Mouse (Mus musculus) cerebellum, adult 2 months (tissue): ENCODE data around the gene Aacs. TPM values are rescaled to one million over a fixed set of nuclear protein-coding genes. Genes with fewer than 3 reads are reported as not detected.

Experiments
- DNase-seq, 2 experiments: peaks; one replicate each; pipeline ENCODE4 v3.0.0; 2021
- H3K27ac ChIP-seq: fragments of 200-500 bp; 2 replicates; pipeline ENCODE4 v1.5.1; 2012; ENCODE audit warnings: low read length, control low read depth, inconsistent platforms; ENCODE audit not compliant: insufficient read depth
- H3K27me3 ChIP-seq: fragments of 200-500 bp; 2 replicates; pipeline ENCODE4 v1.6.1; 2012; ENCODE audit warnings: inconsistent platforms, mild to moderate bottlenecking, low read length, moderate library complexity; ENCODE audit not compliant: control insufficient read depth, insufficient read depth
- H3K4me1 ChIP-seq: fragments of 200-500 bp; 2 replicates; pipeline ENCODE4 v1.6.1; 2011; ENCODE audit warnings: low read length; ENCODE audit not compliant: control insufficient read depth, insufficient read depth
- H3K4me3 ChIP-seq: fragments of 200-500 bp; replicated peaks from 2 replicates; pipeline ENCODE3; 2011; ENCODE audit warnings: mild to moderate bottlenecking, low read depth, low read length, control low read depth; ENCODE audit not compliant: insufficient read depth
- CTCF ChIP-seq: fragments of 200-500 bp; IDR thresholded peaks from 2 replicates; pipeline ENCODE4 v1.5.1; 2011; ENCODE audit warnings: low read depth, mild to moderate bottlenecking, control low read depth, low read length, moderate library complexity, borderline replicate concordance; ENCODE audit not compliant: insufficient read depth
- POLR2A ChIP-seq: fragments of 200-500 bp; IDR thresholded peaks from 2 replicates; pipeline ENCODE4 v1.6.1; 2011; ENCODE audit warnings: low read length, control low read depth, borderline replicate concordance; ENCODE audit not compliant: insufficient read depth
- WGBS: fragments of 180-500 bp; shearing (Covaris S2); methylation state at CpG from one replicate; pipeline ENCODE4 v1.1.7; 2018; 5-methylcytosine and 5-hydroxymethylcytosine counted together
- polyA plus RNA-seq: library from polyadenylated mRNA; depleted of rRNA; stranded (reverse); fragments of >200 nt; gene quantifications from 2 replicates; pipeline ENCODE4 v1.2.3, GENCODE M21; 2012

Gene Aacs
- polyA plus RNA-seq, 1 experiment, result 47.4 TPM

- no peak for DNase-seq
Observed at GRCm38 (mm10) chr5:125467261-125467660, 8.4 kb upstream of the Aacs start.

GRCm38 (mm10) chr5:125470713-125471112 is 4.9 kb upstream of the Aacs start:
- no peak for TF ChIP-seq CTCF
- Histone ChIP-seq H3K27ac (no peak overlapping the region), H3K27me3 (no peaks in the 10 kb centered on the region), H3K4me1 (no peaks in the 10 kb centered on the region), H3K4me3 (no peak overlapping the region)
- WGBS, result 82% methylated on average over 4 of the region's 4 CpGs
- no peak for DNase-seq

More at GRCm38 (mm10) chr5:125467261-125467660, 8.4 kb upstream of the Aacs start:
- H3K4me1 ChIP-seq, result peaks cover 3% of the 10 kb centered on the region; the same call in 1 of the 2 replicates
- no peak overlapping the region for H3K27ac ChIP-seq
- 69% methylated on average over 14 of the region's 14 CpGs for WGBS
- no peaks in the 10 kb centered on the region for H3K27me3 ChIP-seq
- TF ChIP-seq CTCF (no peak), POLR2A (no peak)
- H3K4me3 ChIP-seq, result no peak overlapping the region

DNA sequence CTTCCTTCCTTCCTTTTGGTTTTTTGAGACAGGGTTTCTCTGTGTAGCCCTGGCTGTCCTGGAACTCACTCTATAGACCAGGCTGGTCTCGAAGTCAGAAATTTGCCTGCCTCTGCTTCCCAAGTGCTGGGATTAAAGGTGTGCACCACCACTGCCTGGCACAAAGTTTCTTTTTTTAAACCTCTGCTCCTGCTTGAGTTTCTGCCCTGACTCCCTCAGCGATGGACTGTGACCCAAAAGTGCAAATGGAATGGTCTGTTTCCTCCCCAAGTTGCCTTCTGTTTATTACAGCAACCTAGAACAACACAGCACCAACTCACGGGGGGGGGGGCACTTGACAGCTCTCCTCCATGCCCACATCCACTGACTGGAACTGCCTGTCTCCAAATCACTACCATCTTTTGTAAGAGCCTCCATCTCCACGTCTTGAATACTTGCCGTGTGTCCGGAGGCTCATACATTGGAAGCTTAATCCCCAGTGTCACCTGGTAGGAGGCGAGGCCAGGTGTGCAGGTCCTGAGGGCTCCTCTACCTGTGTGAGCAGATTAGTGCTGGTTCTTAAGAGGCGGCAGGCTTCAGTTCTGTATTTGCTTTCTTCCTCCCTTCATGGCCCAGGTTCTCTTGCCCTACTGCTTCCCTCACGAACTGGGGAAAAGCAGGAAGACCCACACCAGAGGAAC is 2.7 kb upstream of the Aacs start:
- H3K4me3 ChIP-seq, result no peak overlapping the region
- no peak overlapping the region for H3K27ac ChIP-seq
- DNase-seq, result no peak
- TF ChIP-seq CTCF, result no peak
- TF ChIP-seq POLR2A, result no peak
- H3K4me1 ChIP-seq, result peaks cover 6% of the 10 kb centered on the region; the same call in 1 of the 2 replicates
- WGBS, result 77% methylated on average over 9 of the region's 9 CpGs
- H3K27me3 ChIP-seq, result no peaks in the 10 kb centered on the region

- no peak for TF ChIP-seq CTCF
- no peak for TF ChIP-seq POLR2A
- Histone ChIP-seq H3K27me3 (no peaks in the 10 kb centered on the region), H3K27ac (no peak overlapping the region), H3K4me1 (peaks cover 17% of the 10 kb centered on the region), H3K4me3 (peak overlapping the region; percentile 82)
- no peak for DNase-seq
- WGBS, result 61% methylated on average over 12 of the region's 12 CpGs
Observed at GRCm38 (mm10) chr5:125475030-125475429, 584 bp upstream of the Aacs start.

DNA sequence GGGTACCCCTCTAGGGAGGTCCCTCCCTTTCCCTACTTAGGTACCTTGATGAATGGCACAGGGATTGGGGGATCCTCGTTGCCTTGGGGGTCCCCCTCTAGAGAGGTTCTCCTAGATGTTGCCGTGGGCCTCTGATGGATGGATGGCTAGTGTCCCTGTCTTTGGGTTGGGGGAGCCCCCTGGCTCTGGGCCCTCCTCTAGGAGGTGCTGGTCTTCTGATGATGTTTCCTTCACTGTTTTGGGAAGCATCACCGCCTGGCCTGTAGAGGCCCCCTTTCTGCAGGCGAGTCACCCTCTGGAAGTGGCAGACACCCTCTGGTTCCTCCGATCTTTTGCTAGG is 642 bp downstream of the Aacs start:
- Histone ChIP-seq H3K4me1 (peaks cover 17% of the 10 kb centered on the region), H3K4me3 (peak overlapping the region; percentile 82), H3K27me3 (no peaks in the 10 kb centered on the region), H3K27ac (peak overlapping the region; percentile 64)
- peak; percentile 53 to 58 for DNase-seq
- 4% methylated on average over 5 of the region's 5 CpGs for WGBS
- TF ChIP-seq POLR2A (no peak), CTCF (no peak)

DNA sequence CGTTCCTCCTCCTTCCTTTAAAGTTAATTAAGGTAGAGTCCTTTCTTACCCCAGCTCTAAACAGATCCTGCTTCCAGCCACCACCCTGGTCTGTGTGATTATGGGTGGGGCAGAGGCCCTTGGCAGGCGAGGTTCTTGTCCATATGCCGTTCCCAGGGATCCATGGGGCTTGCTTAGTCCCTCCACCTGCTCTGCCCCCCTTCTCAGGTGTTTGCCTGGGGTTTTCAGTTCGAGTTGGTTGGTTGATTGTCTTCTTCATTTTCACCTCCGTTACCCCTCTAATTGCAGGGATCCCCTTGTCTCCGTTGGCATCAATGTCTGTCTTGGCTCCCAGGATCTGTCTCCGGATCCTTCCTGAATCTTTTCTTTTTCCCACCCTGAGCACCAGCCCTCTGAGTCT is 1.2 kb downstream of the Aacs start:
- Histone ChIP-seq H3K27ac (peak overlapping the region; percentile 64), H3K4me3 (peak overlapping the region; percentile 82), H3K4me1 (peaks cover 17% of the 10 kb centered on the region), H3K27me3 (no peaks in the 10 kb centered on the region)
- WGBS, result 7% methylated on average over 7 of the region's 7 CpGs
- TF ChIP-seq CTCF (no peak), POLR2A (no peak; the same call in 1 of the 2 replicates)
- DNase-seq, result peak; percentile 63 to 75

GRCm38 (mm10) chr5:125477533-125477932 is 1.9 kb downstream of the Aacs start:
- Histone ChIP-seq H3K4me1 (peaks cover 17% of the 10 kb centered on the region), H3K27ac (peak overlapping the region; percentile 64), H3K27me3 (no peaks in the 10 kb centered on the region), H3K4me3 (peak overlapping the region; percentile 82)
- DNase-seq, result no peak
- 46% methylated on average over 7 of the region's 7 CpGs for WGBS
- TF ChIP-seq POLR2A (no peak), CTCF (no peak)

GRCm38 (mm10) chr5:125478037-125478436 is 2.4 kb downstream of the Aacs start:
- H3K27me3 ChIP-seq, result no peaks in the 10 kb centered on the region
- peak overlapping the region; percentile 82 for H3K4me3 ChIP-seq
- no peak for DNase-seq
- peak overlapping the region; percentile 15; the same call in 1 of the 2 replicates for H3K27ac ChIP-seq
- no peak for TF ChIP-seq POLR2A
- no peak for TF ChIP-seq CTCF
- WGBS, result 49% methylated on average over 7 of the region's 7 CpGs
- H3K4me1 ChIP-seq, result peaks cover 17% of the 10 kb centered on the region

GRCm38 (mm10) chr5:125479376-125479775 is 3.8 kb downstream of the Aacs start:
- Histone ChIP-seq H3K4me1 (peaks cover 17% of the 10 kb centered on the region), H3K4me3 (no peak overlapping the region), H3K27ac (no peak overlapping the region), H3K27me3 (no peaks in the 10 kb centered on the region)
- WGBS, result 59% methylated on average over 3 of the region's 3 CpGs
- no peak for DNase-seq
- TF ChIP-seq CTCF (no peak), POLR2A (no peak)
